Mouse (Mus musculus) neural tube, embryonic 14.5 days (tissue): ENCODE measurements around the gene Gtf3c1. TPM values are rescaled to one million over a fixed set of nuclear protein-coding genes. Genes with fewer than 3 reads are reported as not detected.

Experiments
- ATAC-seq: fragments of 200-750 bp; cut with Nextera tagmentation; 2 replicates; pipeline ENCODE4 v1.8.0; 2017; ENCODE audit warnings: low read depth, mild to moderate bottlenecking, moderate TSS enrichment, moderate library complexity
- H3K27ac ChIP-seq: fragments of 300-500 bp; sonication (generic); 2 replicates; pipeline ENCODE4 v1.5.1; 2014; ENCODE audit warnings: low read depth, mild to moderate bottlenecking, control low read depth, low read length, moderate library complexity, mixed read lengths
- H3K27me3 ChIP-seq: fragments of 300-500 bp; sonication (generic); 2 replicates; pipeline ENCODE4 v1.6.1; 2014; ENCODE audit warnings: low read length; ENCODE audit not compliant: control insufficient read depth, insufficient read depth
- H3K36me3 ChIP-seq: fragments of 300-500 bp; sonication (generic); 2 replicates; pipeline ENCODE4 v1.6.1; 2014; ENCODE audit warnings: low read length, mixed read lengths; ENCODE audit not compliant: control insufficient read depth, insufficient read depth
- H3K4me1 ChIP-seq: fragments of 300-500 bp; sonication (generic); 2 replicates; pipeline ENCODE4 v1.6.1; 2014; ENCODE audit warnings: low read length; ENCODE audit not compliant: control insufficient read depth, insufficient read depth
- H3K4me2 ChIP-seq: fragments of 300-500 bp; sonication (generic); 2 replicates; pipeline ENCODE4 v1.6.1; 2014; ENCODE audit warnings: mild to moderate bottlenecking, low read depth, low read length, control low read depth
- H3K4me3 ChIP-seq: fragments of 300-500 bp; sonication (generic); 2 replicates; pipeline ENCODE4 v1.5.1; 2014; ENCODE audit warnings: low read depth, low read length, control low read depth, mixed read lengths
- H3K9ac ChIP-seq: fragments of 300-500 bp; sonication (generic); replicated peaks from 2 replicates; pipeline ENCODE4 v1.6.1; 2014; ENCODE audit warnings: low read depth, mild to moderate bottlenecking, control low read depth, low read length, mixed read lengths
- H3K9me3 ChIP-seq: fragments of 300-500 bp; sonication (generic); 2 replicates; pipeline ENCODE4 v1.6.1; 2016; ENCODE audit warnings: low read length; ENCODE audit not compliant: control insufficient read depth
- whole genome bisulfite sequencing: fragments of 180-500 bp; shearing (Covaris S2); extraction: QIAGEN DNeasy Blood & Tissue Kit; methylation state at CpG from one replicate; pipeline ENCODE4 v1.1.7; 2014; 5-methylcytosine and 5-hydroxymethylcytosine counted together
- polyA plus RNA-seq: library from polyadenylated mRNA; unstranded; fragments of >200 nt; fragmentation: Nextera tagmentation; extraction: Ambion mirVana; gene quantifications from 2 replicates; pipeline ENCODE4 v1.2.1, GENCODE M21; 2014

The Gtf3c1 gene
- polyA plus RNA-seq: 35.4 and 41.9 TPM in 2 replicates

- Histone ChIP-seq H3K9me3 (no peaks in the 10 kb centered on the region), H3K4me1 (peaks cover 27% of the 10 kb centered on the region), H3K4me3 (peak within 1 kb of the TSS; percentile 96), H3K9ac (peak within 1 kb of the TSS; percentile 89), H3K4me2 (peak within 1 kb of the TSS; percentile 78), H3K36me3 (peaks cover 15% of the 10 kb centered on the region; the same call in 1 of the 2 replicates), H3K27me3 (no peaks in the 10 kb centered on the region), H3K27ac (peak within 1 kb of the TSS; percentile 88)
- peak; percentile 99 for ATAC-seq
- WGBS: under 1% methylated on average over 45 of the region's 45 CpGs
Measured at GRCm38 (mm10) chr7:125707593-125708022, at the start of gene Gtf3c1, which contains the start of gene D430042O09Rik. TSS of gene Gtf3c1 (minus strand) at chr7:125707780. TSS of gene D430042O09Rik (plus strand) at chr7:125707888.

DNA sequence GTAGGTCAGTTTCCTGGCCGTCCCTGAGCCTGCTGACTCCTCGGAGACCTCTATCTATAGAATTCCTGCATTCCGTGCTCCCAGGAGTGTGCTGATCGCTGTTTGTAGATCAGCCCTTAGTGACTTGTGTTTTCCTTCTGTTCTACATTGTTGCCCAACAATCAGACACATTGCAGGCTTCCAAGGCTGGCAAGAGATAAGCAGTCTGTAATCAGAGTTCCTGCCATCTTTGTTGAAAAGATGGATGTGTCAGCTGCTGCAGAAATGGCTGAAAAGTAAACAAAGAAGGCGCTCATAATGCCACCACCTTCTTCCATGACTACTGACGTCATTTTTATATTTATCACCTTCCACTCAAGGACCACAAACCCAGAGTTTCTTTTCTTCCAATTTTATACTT lies 49.2 kb upstream of the Gtf3c1 start:
- Histone ChIP-seq H3K4me3 (no peak overlapping the region), H3K9ac (no peak overlapping the region), H3K4me1 (no peaks in the 10 kb centered on the region), H3K27ac (no peak overlapping the region), H3K9me3 (no peaks in the 10 kb centered on the region), H3K4me2 (no peak overlapping the region), H3K27me3 (no peaks in the 10 kb centered on the region), H3K36me3 (no peaks in the 10 kb centered on the region)
- WGBS: 76% methylated on average over 6 of the region's 6 CpGs
- ATAC-seq: no peak

GRCm38 (mm10) chr7:125753326-125753715 lies 45.7 kb upstream of the Gtf3c1 start:
- no peak for ATAC-seq
- WGBS: 90% methylated on average over 3 of the region's 3 CpGs

GRCm38 (mm10) chr7:125752699-125753325 lies 45.2 kb upstream of the Gtf3c1 start:
- Histone ChIP-seq H3K36me3 (no peaks in the 10 kb centered on the region), H3K4me2 (no peak overlapping the region), H3K9ac (no peak overlapping the region), H3K4me3 (no peak overlapping the region), H3K27ac (no peak overlapping the region), H3K27me3 (no peaks in the 10 kb centered on the region), H3K4me1 (no peaks in the 10 kb centered on the region), H3K9me3 (no peaks in the 10 kb centered on the region)
- 87% methylated on average over 7 of the region's 7 CpGs for WGBS
- no peak for ATAC-seq

More at GRCm38 (mm10) chr7:125753326-125753715, 45.7 kb upstream of the Gtf3c1 start:
- Histone ChIP-seq H3K27ac (no peak overlapping the region), H3K27me3 (no peaks in the 10 kb centered on the region), H3K9me3 (no peaks in the 10 kb centered on the region), H3K4me3 (no peak overlapping the region), H3K36me3 (no peaks in the 10 kb centered on the region), H3K9ac (no peak overlapping the region), H3K4me1 (no peaks in the 10 kb centered on the region), H3K4me2 (no peak overlapping the region)

DNA sequence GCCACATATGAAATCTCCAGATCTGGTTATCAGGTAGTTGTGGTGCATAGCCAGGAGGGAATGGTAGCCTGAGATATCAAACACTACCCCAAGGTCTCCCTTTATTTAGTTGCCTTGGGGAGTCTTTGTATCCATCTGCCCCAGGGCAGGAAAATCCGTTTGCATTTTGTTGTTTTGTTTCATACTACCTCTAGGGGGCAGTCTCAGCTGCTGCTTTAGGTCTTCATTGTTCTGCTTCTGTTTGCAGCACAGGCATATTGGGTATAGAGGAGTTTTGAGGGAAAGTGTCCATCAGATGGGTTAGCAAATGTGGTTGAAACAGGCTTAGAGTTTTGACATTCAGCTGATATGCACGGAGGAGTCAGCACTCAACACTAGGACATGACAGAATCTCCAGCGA lies 40.6 kb upstream of the Gtf3c1 start:
- H3K4me1 ChIP-seq: no peaks in the 10 kb centered on the region
- no peaks in the 10 kb centered on the region for H3K27me3 ChIP-seq
- H3K9ac ChIP-seq: no peak overlapping the region
- no peak overlapping the region for H3K27ac ChIP-seq
- H3K36me3 ChIP-seq: no peaks in the 10 kb centered on the region
- no peak for ATAC-seq
- no peak overlapping the region for H3K4me2 ChIP-seq
- H3K4me3 ChIP-seq: no peak overlapping the region
- 56% methylated on average over 3 of the region's 3 CpGs for WGBS
- H3K9me3 ChIP-seq: no peaks in the 10 kb centered on the region

GRCm38 (mm10) chr7:125747316-125747690 lies 39.7 kb upstream of the Gtf3c1 start:
- 66% methylated on average over 7 of the region's 7 CpGs for WGBS
- H3K4me2 ChIP-seq: no peak overlapping the region
- no peaks in the 10 kb centered on the region for H3K27me3 ChIP-seq
- no peak overlapping the region for H3K27ac ChIP-seq
- no peak overlapping the region for H3K4me3 ChIP-seq
- H3K9ac ChIP-seq: no peak overlapping the region
- no peaks in the 10 kb centered on the region for H3K36me3 ChIP-seq
- H3K4me1 ChIP-seq: no peaks in the 10 kb centered on the region
- ATAC-seq: no peak
- no peaks in the 10 kb centered on the region for H3K9me3 ChIP-seq

DNA sequence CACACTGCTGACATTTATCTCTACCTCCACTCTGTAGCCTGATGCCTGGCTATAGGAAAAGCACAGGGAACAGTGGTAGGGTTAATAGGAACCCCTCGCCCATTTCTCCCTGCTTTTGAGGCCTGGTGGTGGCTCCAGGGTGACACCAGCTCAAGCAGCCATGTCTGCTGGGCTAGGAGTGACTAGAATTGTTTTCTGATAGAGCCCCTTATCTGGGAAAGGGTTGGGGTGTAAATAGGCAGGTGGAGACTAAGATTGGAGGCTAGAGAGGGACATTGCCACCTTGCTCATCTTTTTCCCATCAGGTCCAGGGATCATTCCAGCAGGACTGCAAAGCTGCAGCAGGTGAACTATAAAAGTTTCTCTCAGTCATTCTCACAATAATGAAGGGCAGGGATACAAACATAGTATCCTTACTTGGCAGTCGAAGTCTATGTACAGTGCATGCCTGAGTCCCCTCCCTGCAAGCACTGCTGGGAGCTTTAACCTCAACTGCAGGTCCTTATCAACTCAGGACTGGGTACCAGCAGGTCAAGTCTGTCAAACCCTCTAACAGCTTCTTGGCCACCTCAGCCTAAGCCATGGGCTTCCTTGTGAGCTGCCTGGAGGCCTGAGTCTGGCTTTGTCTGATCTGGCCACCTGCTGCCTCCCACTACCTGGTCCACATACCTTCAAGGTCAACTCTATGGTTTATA lies 39.2 kb upstream of the Gtf3c1 start:
- Histone ChIP-seq H3K36me3 (no peaks in the 10 kb centered on the region), H3K4me1 (no peaks in the 10 kb centered on the region)

GRCm38 (mm10) chr7:125744774-125745173 lies 37.2 kb upstream of the Gtf3c1 start:
- no peak for ATAC-seq
- no peaks in the 10 kb centered on the region for H3K27me3 ChIP-seq
- H3K27ac ChIP-seq: no peak overlapping the region
- no peak overlapping the region for H3K9ac ChIP-seq
- no peak overlapping the region for H3K4me3 ChIP-seq
- 86% methylated on average over 1 of the region's 1 CpGs for WGBS
- no peaks in the 10 kb centered on the region for H3K36me3 ChIP-seq
- no peaks in the 10 kb centered on the region for H3K4me1 ChIP-seq
- H3K4me2 ChIP-seq: no peak overlapping the region
- no peaks in the 10 kb centered on the region for H3K9me3 ChIP-seq

More for the DNA sequence above, 39.2 kb upstream of the Gtf3c1 start:
- Histone ChIP-seq H3K4me2 (no peak overlapping the region), H3K9me3 (no peaks in the 10 kb centered on the region), H3K9ac (no peak overlapping the region), H3K4me3 (no peak overlapping the region), H3K27ac (no peak overlapping the region), H3K27me3 (no peaks in the 10 kb centered on the region)
- WGBS: 95% methylated on average over 2 of the region's 2 CpGs
- no peak for ATAC-seq

GRCm38 (mm10) chr7:125741271-125741703 lies 33.7 kb upstream of the Gtf3c1 start:
- WGBS: 69% methylated on average over 1 of the region's 1 CpGs
- no peak overlapping the region for H3K9ac ChIP-seq
- H3K9me3 ChIP-seq: no peaks in the 10 kb centered on the region
- H3K36me3 ChIP-seq: no peaks in the 10 kb centered on the region
- no peaks in the 10 kb centered on the region for H3K27me3 ChIP-seq
- no peak overlapping the region for H3K27ac ChIP-seq
- no peaks in the 10 kb centered on the region for H3K4me1 ChIP-seq
- ATAC-seq: no peak
- H3K4me2 ChIP-seq: no peak overlapping the region
- H3K4me3 ChIP-seq: no peak overlapping the region
